Mouse (Mus musculus): ENCODE measurements around the gene Spsb1.

The Spsb1 gene

DNA sequence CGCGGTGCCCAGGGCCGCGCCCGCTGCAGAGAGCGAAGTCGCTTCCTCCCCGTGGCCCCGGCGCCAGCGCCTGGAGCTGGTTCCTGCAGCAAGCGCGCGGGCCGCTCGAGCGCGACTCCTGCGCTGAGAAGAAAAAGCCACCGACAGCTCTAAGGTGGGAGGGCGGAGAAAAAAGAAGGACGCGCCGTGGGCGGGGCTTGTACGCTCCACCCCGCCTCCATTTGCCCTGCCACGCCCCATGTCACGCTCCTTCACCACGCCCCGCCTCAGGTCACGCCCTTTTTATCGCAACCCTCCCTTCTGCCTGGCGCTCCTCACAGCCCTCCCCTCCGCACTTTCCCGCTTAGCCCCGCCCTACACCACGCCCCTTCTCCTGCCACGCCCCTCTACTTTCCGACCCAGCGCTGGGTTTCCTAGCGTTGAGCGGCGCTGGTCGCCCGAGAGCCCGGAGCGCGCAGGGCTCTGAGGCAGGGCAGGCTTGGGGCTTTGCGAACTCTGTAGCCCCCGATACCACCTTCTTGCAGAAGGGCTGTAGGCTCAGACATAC is at the start of gene Spsb1:
Gene Spsb1, minus strand, starts transcription at position 151 of the 547 bp plus-strand sequence.
- peak; percentile 93 for DNase-seq

DNA sequence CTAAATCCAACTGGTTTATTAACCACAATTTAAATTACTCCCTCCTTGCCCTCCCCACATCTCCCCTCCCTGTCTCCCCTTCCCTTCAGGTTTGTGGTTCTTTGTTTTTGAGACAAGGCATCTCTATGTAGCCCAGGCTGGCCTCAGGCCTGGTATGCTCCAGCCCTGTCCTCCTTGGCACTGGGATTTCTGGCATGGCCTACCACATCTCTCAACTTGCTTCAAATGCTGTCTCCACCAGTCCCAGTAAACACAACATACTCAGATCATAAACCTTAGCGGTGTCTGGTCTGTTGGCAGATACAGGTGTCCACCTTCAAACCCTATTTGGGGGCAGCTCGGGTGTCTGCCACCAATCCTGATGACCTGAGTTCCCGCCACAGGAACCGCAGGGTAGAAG is 48.8 kb upstream of the Spsb1 start:
- DNase-seq, result peak; percentile 35

DNA sequence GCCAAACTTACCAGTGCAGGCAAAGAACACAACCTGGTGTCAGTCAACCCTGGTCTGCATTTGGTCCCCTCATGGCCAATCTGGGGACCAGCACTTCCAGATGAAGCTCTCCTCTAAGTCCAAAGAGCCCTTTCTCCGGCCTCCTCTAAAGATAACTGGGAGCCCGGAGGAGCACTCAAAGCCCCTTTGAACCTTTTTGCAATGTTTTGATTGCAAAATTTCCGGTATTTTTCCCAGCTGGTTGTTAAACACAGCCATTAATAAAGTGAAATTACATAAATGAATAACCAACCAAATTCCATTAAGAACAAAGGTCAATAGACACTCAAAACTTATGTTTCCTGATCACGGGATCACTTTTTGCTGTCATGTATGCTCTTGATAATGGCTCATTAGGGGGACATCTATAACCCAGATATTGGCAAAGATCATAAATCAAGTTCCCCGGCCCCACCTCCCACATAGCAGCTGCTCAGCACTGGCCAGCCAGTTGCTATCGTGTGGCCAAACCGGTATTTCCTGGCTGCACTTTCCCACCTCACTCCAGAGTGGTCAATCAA is 48.3 kb upstream of the Spsb1 start:
- no peak for DNase-seq

DNA sequence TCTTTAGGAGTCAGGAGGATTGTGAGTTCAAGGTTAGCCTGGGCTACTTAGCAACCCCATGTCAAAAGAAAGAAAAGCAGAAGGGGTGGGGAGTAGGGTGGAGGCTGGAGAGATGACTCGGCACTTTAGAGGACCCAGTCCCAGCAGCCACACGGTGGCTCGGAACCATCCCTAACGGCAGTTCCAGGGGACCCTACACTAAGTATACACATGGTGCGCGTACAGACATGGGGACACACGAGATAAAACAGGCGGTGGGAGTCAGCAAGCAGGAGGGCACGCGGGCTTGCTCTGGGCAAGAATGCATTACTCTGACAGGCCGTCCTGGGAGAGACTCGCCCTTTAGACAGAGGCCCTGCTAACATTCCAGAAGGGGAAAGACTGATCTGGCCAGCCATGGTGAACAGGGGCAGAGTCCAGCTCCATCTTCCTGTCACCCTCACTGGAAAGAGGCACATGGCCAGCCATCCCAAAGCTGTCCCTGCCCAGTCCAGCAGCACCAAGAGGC is 47.2 kb upstream of the Spsb1 start:
- no peak for DNase-seq

DNA sequence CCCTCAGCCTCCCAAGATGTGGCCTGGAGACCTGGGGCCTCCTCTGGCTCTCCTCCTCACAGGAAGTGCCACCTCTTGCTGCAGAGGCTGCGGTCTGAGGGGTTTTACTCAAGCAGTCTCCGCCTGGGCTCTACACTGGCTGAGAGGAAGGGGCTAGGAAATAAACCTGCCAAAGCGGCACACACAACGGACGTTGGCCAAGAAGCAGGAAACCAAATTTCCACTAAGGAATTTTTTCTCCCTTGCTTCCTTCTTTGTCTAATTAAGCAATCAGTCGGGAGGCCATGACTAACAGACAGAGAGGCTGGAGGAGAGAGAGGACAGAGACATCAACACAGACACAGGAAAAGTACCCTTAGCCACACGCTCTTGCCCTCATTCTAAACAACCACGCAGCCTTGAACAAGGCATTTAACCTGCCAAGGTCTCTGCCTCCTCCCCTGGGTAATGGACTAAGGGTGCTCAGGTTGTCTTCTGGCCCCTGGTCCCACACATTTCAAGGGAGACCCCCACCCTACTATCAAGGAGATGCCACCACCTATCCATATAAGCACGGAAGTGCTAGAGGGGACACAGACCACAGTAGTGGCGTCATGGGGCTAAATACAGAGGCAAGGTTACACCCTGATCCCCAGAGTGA is 46.5 kb upstream of the Spsb1 start:
- no peak for DNase-seq

DNA sequence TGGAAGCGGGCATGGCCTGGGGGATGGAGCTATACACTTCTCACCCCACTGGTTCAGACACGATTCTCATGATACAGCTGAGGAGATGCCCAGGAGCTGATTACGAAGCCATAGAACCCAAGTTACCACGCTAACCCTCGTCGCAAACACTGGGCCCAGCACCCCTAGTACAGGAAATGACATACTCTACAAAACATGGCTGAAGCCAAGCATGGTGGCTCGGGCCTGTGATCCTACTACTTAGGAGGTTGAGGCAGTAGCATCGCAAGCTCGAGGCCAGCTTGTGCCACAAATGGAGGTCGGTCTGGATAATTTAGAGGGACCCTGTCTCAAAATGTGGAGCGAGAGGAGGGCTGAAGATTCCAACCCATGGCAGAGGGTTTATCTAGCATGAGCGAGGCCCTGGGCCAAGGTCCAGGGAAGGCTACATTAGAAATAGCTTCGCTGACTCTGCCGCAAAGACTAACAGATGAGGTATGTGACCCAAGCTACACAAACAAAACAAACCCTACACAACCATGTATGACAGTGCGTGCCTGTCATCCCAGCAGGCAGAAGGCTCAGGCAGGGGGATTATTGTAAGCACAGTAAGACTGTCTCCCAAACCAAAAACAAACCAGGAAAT is 45.2 kb upstream of the Spsb1 start:
- peak; percentile 31 for DNase-seq

DNA sequence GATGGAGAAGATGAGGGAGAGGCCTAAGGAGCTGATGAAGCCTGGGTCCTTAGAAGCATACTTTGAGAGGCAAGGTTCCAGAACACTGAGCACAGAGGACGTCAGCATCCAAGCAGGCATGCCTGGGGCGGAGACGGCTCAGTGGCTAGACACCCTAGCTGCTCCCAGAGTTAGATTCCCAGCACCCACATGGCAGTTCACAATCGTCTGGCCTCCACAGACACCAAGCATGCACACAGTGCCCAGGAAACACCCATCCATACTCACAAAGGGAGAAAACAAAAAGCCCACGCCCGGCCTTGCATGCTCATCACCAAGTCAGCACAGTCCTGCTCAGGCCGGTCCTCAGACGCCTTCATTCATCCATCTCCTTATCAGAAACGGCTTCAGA is 44.7 kb upstream of the Spsb1 start:
- peak; percentile 44 for DNase-seq

DNA sequence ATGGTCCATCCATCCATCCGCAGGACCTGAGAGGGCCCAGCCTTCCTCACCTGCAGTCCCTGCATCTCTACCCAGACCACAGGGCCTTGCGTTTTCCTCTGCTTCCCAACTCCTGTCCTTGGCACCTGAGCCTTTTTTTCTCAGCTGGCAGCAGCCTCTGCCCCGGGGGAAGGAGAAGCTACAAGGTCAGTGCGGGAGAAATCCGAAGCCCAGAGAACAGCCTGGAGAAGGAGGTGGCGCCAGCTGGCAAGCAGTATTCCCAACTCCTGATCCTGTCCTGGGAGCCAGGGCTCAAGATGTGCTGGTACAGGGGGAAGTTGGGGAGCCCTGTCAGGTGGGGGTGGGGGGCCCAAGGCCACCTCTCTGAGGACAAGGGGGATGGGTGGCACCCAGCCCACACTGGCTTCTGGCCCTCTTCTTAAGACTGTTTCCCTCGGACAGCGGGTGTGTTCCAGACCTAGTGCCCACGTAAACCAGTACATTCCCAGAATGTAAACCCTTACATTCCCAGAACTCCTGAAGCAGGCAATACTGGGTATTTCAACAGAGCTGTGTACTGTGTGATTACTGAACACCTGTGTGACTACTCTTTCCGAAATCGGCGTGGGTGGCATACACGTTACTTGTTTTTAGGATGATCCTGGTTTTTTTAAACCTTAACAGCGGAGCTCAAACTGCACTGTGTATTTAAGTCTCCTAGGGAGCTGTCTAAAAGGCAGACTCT is 44.1 kb upstream of the Spsb1 start:
- DNase-seq, result peak; percentile 72

DNA sequence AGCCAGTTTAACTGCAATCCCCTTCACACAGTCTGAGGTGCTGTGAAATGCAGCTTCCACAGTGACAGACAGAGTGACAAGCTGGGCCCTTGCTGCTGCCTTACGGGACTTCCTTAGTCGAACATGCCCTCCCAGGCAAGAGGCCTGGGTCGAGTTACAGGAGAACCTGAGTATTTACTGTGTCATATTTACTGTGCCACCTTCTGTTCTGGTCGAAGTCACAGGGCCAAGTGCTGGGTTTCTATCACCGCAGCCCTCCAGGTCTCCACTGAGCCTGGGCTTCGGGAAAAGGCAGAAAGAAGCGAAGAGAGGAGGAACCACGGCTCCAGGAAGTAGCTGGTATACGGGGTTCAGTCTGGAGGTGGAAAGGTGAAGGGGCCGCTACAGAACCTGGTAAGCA is 43.2 kb upstream of the Spsb1 start:
- DNase-seq, result no peak

DNA sequence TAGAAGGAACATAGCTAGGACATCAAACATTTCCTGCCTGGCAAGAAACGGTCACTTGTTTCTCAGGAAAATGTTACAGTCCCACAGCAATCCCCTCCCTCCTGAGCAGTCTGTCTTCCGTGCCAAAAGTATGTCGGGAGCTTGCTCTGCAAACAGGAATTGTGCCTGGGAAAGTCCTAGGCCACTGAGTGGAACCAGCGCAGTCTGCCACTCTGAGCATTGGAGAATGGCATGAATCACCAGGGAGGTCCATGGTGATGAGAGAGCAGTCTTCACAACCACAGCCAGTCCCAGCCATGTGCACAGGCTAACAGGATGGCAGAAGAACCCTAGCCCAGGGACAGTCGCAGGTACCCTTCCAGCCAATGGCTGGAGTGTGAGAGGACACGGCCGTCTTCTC is 41.6 kb upstream of the Spsb1 start:
- peak; percentile 42 for DNase-seq

DNA sequence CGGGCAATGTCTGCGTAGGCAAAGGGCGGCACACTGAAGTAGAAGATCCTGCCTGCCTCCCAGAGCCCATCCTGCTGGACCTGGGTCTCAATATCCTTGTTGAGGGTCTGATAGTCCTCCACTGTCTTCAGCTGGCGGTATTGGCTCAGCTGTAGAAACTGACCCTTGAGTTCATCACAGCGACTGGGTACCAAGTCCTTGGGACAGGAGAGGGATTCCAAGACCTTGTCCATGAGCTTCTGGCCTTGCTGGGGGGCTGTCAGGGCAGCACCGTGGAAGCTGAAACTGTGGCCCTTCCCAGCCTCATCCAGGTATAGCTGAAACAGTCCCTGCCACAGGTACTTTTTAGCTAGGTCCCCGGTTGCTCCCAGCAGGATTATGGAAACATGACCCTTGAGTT is 41.1 kb upstream of the Spsb1 start:
- DNase-seq, result no peak

DNA sequence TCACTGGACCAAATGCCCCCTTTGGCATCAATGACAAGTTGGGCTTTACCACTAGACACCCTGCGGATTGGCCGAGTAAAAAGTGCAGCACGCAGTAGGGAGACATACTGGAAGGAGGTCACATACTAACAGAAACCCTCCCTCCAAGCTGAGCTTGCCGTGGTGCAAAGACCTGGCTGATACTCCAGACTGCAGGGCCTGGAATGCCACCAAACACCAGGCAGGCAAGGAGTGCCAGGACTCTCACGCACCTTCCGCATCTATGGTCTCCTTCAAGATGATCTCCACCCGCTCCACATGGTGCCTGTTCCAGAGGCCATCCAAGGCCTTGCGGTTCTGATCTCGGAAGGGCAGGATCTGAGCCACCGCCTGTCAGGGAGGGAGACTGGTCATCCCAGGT is 39.4 kb upstream of the Spsb1 start:
- peak; percentile 59 for DNase-seq

DNA sequence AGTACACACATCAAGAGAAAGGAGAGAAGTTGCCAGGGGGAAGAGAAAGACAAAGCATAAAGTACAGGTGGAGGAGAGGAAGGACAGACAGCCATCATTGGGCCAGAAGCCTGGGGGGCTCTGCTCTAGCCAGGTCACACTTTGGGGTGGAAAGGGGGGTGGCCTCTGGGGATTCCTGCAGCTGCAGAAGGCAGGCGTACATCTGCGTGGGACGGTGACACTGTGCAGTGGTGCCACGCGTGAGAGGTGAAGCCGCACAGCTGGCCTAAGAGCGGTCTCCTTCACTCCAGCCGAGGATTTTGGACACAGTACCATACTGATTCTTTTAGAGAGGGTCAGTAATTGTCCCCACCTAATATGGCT is 37.8 kb upstream of the Spsb1 start:
- peak; percentile 56 for DNase-seq

DNA sequence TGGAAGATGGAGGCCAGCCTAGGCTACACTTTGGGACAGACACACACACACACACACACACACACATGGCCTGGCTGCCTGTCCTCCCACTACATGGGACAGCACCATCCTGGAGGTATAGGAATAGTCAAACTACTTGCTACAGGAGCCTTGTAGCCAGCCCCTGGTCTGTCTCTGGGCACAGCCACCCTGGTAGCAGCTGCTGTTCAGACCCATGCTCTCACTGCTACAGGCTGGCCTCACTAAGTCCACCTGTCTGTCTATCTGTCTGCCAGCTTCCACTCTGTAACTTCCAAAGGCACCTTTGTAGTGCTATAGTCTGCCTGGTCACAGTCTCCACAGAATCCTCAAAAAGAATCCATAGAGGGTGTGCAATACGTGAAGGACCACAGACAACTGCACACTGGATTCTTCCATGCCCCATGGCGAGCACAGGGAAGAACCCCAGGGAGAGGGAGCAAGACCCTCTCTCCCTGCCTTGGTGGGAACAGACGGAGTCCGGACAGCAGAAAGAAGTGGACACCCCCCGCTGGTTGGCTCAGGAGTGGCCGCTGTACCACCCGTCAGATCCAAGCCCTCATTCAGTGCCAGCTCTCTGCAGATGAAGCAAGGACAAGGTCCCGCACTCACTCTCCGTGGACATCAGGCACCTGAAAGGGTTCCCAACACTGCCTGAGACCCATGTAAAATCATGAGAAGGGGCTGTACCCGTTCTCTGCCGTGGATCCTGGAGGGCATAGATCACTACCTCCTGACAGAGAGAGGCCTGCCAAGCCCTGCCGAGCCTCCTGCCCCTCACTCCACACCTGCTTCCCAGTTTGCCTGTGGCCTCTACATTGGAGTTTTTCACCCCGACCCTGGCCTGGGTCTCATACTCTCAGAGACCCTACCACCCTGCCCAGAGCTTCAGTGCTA is 37.2 kb upstream of the Spsb1 start:
- peak; percentile 60 for DNase-seq

DNA sequence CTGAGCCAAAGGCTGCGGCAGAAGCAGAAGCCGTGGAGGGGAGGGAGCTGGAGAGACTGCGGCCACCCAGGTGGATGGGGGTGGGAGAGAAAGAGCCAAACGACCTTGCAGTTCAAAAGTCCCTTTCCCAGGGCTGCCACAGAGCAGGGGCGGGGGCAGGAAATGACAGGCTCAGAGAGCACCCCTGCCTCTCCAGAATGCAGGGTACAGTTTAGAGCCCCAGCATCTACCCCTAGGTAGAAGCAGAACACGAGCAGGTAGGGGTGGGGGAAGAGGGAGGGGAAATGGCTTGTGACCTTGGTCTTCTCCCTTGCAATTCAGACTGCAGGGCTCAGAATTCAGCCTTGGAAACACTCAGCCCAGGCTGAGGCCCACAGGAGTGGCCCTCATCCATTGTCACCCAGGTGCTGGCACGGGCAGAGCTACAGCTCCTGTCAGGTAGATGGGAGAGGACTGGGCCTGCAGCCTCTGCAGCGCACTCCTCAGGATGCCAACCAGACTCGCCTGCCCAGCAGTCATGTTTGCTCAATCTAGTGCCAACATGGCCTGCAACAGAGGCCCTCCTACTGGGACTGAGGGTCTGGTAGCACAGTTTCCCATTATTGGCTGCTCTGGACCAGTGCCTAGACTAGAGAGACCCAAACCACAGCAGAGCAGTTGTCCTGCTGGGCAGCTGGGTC is 36.3 kb upstream of the Spsb1 start:
- peak; percentile 65 for DNase-seq

DNA sequence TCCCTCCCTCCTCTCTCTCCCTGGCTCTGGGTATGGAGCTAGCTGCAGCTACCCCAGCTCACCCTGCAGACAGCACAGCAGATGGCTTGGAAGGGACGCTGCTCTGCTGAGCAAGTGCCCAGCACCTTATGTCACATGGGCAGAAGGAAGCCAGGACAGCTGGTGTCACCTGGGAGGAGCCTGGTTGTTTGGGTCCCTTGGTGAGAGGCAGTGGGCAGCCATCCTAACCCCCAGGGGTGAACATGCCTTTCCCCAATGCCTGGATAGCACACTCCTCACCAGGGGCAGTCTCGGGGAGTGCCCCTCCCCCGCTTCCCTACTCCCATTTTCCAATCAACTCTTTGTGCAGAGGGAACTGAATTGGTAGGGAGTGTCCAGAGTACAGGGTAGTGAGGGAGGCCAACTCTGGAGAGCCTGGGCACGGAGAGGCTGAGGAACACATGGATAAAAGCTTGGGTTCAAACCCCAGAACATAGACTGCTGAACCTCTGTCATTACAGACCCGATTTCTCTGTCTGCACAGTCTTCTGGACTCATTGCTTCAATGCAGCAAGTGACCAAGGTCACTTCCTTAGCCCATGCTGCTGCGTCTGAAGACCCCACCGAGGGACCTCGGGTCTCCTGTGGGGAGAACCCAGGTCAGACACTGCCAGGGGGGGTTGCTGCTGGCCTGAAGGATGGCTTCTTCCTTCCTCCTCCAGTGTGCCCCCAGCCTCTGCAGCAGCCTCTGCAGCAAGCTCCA is 35.5 kb upstream of the Spsb1 start:
- peak; percentile 97 for DNase-seq

DNA sequence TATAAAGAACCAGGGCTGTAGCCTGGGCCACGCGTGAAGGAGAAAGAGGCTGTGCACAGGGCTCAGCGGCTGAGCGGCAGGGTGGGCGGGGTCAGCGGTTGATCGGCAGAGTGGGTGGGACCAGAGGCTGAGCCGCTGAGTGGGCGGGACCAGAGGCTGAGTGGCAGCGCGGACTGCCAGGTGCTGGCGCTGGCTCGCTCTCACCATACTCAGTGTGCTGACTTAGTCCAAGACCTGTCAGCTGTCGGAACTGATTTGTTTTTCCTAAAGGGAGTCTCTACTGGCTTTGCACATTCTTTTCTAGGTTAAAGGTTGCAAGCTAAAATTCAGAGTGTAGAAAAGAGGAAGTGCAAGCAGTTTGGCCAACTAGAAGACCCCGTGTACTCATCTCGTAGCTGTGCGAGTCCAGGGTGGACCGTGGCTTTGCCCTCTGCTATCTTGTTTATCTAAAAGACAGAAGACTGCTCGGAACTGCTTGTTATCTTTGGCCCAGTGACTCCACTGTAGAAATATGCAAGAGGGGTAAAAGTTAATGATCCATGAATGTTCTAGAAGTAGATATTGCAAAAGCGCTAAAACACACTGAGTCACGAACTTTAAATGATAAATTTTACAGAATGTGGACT is 34.2 kb upstream of the Spsb1 start:
- DNase-seq, result peak; percentile 91

DNA sequence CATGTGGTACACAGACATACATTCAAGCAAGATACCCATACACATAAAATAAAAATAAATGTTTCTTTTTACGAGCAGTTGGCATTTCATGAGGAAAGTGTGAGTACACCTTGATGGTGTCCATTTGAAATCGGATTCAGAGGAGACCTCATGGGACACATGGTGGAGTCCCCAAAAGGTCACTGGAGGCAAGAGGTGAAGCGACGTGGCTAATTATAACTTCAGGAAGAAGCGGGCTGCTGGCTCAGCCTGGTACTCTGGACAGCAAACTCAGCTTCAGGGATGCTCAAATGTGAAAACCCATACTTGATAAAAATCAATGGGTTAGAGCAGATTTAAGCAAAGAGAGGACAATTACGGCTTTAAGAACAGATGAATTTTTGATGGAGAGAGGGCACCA is 33.5 kb upstream of the Spsb1 start:
- peak; percentile 67 for DNase-seq

DNA sequence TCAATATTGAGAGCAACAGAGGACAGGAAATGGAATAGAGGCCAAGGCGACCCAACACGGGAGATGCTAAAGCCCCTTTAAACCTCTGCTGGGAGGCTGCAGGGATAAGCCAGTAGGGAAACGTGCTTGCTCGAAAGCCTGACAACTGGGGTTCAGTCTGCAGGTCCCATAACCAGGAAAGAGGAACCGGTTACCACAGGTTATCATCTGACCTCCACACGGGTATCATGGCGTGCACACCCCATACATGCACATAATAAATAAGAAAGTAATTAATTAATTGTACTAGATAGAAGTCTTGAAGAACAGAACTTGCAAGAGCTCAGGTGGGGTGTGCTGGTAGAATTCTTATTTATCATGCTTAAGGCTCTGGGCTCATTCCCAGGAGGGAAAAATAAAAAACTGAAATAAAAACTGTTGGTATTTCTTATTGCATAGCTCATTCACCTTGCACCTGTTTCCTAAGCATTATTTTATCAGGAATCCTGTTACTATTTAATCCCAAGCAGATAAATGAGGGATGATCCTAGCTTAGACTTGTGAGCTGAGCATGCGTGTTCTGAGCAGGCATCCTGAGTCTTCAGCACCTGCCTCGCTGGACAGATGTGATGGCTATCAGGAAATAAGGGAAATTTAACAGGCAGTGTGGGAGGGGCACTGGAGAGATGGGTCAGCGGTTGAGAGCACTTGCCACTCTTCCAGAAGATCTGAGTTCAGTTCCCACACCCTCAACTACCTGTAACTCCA is 32.0 kb upstream of the Spsb1 start:
- peak; percentile 41 for DNase-seq

Measured in cerebellum, adult 9-10 months (tissue).